Mouse (Mus musculus): ENCODE measurements around the gene Fuca2.

Fuca2 gene

DNA sequence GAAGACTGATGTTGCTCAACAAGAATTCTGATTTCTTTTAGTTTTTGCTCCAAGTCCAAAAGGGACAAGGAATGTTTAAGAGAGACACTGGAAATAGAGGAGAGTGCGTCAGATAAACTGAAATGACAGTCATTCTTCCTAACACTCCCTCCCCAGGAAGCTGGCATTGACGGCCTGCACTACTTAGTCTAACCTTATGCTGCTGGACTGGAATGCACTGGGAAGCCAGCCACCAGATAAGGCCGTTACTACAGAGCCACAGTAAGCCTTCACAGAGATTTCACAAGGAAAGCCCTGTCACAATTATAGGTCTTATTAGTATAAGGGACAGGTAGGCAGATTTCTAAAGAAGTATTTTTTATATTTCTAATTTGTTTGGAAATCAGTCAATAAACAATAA lies 35.4 kb downstream of the Fuca2 start:
- no peak for DNase-seq (ENCODE audit: low spot score)

DNA sequence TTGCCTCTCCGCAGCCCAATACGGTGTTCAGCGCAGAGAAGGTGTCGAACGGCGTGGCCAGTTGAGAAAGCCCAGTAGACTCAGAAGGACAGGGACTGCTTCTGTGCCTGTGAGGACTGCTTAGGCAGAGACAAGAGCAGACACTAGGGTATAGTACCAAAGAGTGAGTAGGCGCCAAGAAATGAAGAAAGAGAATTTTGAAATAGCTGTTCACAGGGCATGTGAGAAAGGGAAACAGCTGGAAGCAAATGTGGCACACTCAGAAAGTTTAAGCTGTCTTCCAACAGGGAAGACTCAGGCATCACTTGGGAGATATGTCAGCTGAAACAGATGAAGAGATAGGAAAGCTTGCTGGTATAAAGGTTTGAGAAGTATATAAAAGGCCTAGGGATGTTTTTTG lies 37.4 kb downstream of the Fuca2 start:
- no peak for DNase-seq (ENCODE audit: low spot score)

DNA sequence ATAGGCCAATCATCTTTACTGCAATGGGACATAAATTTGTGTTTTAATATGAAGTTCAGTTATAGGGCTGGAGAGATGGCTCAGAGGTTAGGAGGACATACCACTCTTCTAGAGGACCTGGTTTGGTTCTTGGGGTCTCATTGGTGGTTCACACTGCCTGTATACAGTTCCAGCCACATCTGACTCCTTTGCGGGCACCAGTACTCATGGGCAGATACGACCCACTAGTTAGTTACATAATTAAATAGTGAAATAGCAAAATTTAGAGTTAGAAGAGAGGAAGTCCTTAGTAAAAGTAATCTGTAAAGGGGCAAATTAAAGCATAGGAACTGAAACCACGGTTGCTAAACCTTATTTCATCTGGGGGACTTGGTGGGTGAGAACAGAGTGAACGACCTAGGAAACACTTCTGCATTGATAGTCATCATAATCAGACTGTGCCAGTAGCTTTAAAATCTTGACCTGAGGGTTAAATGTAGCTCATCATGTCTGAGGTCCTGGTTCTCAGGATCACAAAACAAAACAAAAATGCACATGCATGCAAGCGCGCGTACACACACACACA lies 40.5 kb downstream of the Fuca2 start:
- no peak for DNase-seq (ENCODE audit: low spot score)

DNA sequence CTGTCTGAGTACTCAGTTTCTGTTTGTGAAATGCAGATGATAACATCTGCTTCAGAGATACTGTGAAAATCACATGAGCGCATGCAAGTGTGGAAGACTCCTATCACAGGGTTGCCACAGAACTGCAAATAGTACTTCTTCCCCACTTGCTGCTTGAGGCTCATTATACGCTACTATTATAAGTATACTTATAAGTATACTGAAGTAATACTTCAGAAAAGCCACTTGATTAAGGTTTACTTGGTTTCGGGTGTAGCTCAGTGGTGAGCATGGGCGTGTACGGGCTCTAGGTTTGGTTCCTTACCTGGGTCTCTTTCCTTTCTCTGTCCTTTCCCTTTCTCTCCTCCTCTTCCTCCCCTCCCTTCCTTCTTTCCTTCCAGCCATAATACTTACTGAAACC lies 42.4 kb downstream of the Fuca2 start:
- DNase-seq (ENCODE audit: low spot score): no peak

DNA sequence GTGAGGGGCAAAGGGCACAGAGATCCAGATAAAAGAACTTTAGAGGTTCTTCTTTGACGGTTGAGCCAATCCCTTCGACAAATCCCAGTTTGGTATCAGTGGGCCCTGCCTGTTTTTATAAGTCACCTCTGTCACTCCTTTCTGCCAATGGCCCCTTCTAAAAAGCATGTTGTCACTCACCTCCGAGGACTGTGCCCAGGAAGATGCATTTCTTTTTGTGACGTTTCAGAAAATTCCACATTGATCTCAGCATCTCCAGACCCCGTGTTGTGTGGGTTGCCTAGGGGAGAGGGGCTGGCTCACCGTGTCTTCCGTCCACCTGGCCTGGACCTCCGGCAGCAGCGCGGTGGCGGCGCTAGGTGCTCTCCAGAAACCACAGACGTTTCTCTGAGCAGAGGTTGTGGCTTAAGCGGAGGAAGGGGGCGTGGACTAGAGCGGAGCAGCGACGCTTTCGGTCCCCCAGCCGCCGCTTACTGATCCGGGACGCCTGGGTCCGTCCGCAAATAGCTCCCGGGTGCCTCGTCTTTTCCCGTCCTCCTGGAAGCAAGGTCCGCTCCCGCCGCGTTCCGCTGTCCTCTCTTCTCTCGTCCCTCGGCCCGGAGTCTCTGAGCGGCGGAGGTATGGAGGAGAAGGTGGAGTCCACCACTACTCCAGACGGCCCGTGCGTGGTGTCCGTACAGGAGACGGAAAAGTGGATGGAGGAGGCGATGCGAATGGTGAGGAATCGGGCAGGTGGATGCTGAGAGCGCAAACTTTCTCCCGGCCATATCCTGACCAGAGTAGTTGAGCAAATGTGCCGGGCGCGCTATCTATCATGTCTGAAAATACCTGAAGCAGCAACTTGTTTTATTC lies 53.5 kb downstream of the Fuca2 start, which contains the start of the genes Adat2 and Pex3:
Adat2 (plus strand) TSS at position 249 of the 852 bp plus-strand sequence.
Pex3 (minus strand) TSS at position 497 of the 852 bp plus-strand sequence.
- peak; percentile 92 for DNase-seq (ENCODE audit: low spot score)

DNA sequence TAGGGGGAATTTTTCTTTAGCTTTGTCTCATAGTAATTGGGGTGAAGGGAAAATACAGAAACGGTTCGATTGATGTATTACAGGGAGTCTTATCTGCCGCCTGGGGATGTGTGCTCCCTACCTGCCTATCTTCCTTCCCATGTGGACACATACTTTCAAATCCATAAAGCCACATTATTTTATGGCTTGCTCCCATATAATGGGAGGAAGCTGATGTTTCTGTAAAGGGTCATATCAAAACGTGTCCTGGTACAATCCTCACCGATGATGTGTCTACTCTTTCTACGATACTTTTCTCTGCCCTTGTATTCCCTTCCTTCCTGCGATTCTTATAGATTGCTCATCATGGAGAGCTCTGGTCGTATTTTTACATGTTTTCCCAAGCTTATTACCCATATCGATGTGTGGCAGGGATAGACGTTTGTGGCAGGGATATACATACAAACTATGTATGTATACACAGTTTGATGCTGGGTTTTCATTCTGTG lies 54.2 kb downstream of the Fuca2 start:
- no peak for DNase-seq (ENCODE audit: low spot score)

DNA sequence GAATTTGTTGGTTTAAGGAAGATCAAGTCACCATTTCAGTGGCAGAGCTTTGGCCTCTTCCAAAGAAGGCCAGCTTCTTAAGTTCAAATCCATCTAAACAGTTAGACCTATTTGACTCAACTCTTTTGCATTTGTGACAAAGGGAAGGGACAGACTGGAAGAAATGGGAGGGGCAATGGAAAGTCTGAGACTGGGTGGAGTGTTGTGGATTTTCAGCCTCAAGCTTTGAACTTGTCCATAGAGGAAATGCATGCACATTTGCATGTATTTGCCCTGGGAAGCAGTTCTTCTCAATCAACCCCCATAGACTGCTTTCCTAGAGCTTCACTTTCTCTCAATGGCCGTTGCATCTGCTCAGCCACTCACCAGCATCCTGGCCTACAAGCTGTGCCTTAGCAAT lies 55.0 kb downstream of the Fuca2 start:
- DNase-seq (ENCODE audit: low spot score): no peak

DNA sequence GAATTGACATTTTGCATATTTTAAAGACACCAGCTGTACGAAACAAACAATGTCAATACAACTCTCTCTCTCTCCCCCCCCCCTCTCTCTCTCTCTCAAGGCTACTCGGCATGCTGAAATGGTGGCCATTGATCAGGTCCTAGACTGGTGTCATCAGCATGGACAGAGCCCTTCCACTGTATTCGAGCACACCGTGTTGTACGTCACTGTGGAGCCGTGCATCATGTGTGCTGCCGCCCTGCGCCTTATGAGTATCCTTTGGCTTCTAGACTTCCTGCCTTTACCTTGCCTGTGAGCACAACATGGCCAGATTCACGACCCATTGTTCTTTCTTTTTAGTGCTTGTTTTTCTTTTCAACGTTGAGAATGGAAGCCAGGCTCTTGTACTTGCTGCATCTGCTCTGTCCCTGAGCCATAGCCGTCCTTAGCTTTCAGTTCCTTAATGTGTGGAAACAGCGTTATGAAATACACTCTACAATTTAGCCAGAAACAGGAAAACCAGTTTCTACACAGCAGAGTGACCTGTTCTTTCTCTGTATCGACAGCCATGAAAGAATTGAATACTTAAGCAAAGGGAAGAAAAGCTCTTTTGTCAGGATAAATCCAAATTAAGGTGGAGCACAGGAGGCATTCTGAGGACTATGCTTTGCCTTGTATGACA lies 60.8 kb downstream of the Fuca2 start:
- DNase-seq (ENCODE audit: low spot score): no peak

DNA sequence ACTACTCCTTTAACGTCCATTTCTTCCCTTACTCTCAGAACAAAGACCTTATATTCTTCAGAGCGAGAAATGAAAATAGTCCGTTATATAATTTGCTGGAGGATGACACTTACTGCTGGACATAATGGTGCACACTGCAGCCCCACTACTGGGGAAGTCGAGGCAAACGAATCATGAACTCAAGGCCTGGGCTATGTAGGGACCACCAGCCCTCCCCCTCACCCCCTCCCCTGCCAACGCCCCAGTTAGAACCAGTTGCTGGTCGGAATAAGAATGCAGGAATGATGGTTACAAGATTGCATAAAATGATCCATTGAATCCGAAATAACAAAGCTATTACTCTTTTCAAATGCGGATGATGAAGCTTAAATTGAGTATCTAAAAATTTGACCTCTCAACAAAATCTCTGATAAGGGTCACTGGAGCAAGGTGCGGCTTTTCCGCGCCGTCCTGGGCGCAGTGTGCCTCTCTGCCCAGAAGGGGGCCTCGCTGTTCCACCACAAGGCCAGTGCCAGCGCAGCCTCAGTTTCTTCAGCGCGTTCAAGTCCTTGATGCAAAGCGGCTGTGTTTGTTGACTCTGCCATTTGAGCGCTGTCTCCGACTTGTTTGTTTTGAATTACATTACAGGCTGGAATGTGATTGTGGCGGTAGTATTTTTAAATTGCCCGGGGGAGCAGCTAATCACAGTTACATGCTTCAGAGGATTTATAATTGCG lies 65.2 kb downstream of the Fuca2 start:
- DNase-seq (ENCODE audit: low spot score): peak; percentile 51

DNA sequence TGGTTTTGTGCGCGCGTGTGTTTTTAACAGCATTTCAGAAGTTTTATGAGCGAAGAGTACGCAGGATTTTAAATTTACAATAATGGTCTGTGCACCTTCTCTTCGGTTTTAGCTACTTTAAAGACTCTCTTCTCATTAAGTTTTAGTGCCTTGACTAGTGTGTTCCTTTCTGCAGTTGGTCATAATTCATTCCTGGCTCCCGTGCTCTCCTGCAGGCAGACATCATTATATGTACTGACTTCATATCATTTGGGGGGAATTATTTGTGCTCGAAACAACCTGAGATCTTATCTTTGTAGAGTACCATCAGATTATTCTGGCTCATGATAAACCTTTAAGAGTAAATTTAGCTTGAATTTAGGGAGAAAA lies 65.7 kb downstream of the Fuca2 start:
- no peak for DNase-seq (ENCODE audit: low spot score)

DNA sequence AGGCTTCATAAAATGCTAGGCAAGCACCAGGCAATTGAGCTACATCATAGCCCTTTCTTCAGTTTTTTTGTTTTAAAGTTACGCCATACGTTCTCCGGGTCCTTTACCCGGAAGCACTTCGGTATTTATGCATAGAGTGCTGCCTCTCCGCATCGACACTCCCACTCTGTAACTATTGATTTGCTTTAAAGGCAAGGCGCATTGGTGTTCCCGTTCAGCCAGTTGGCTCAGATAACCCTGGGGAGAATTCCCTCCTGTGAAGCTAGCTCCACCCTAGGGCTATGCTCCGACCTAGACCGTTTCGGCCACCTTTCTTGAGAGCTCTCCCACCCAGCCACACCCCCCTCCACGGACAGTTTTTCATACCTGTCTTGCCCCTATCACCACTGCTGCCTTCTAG lies 67.1 kb downstream of the Fuca2 start:
- DNase-seq (ENCODE audit: low spot score): no peak

Measured in T-cell, adult 2 months (primary cell).